Mouse (Mus musculus) induced T-regulatory cell, adult 2 months (primary cell): ENCODE data around the gene Gm20854.
"Not testable (repeated sequence)": the region's sequence is repeated elsewhere in the genome, so short reads cannot be mapped to it uniquely, and the experiment has no call there.

Experiments used
- DNase-seq: peaks from one replicate; pipeline ENCODE4 v3.0.0-alpha.2; 2012; ENCODE audit warnings: low read depth

Gene Gm20854

DNA sequence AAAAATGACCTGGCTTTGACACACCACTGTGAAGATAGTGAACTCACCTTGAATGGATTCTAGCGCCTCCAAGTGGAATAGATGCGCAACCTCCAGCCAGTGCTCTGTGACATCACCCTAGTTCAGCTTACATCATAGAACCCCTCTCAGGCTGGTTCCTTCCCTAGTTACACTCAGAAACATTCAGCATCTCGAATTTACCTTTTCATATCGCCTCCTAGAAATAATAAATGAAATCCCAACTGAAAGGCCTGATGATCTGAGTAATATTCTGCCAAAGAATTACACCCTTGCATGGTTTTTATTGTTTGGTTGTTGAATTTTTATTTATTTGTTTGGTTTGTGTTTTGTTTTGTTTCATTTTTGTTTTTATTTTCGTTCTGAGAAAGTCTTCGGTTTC is at the start of gene Gm20854:
Gm20854 (minus strand) TSS at position 101 of the 400 bp plus-strand sequence.
- DNase-seq: not testable (repeated sequence)
